Mouse (Mus musculus) R1 (cell line): ENCODE measurements around the gene Hoxc4.

Experiments used
- DNase-seq: peaks from one replicate; pipeline ENCODE4 v3.0.0-alpha.2; 2018; ENCODE audit warnings: low read depth, low spot score

Hoxc4 gene

DNA sequence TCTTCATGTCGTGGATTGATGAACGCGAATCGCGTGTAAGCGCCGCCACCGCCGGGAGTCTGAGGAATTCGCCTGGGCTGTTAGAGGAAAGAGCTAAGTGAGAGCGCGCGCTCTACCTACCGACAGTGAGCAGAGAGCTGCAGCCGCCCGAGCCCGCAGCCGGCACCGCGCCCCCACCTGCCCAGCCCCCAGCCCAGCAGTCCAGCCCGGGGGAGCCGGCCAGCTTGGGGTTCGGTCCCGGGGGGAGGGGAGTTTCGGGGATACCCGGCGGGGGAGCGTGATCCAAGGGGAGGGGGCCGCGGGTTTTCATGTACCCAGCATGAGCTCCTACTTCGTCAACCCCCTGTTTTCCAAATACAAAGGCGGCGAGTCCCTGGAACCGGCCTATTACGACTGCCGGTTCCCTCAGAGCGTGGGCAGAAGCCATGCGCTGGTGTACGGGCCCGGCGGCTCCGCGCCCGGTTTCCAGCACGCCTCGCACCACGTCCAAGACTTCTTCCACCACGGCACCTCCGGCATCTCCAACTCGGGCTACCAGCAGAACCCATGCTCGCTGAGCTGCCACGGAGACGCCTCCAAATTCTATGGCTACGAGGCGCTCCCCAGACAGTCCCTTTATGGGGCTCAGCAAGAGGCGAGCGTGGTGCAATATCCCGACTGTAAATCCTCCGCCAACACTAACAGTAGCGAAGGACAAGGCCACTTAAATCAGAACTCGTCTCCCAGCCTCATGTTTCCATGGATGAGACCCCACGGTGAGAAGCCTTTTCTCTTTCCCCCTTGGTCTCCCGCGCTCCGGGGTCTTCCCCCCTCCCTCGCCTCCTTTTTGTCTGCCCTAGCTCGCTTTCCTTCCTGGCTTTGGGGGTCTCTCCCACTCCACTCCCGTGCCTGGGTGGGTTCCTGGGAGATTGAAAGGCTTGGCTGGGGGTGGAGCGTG lies 28.0 kb upstream of the Hoxc4 start, which contains the start of gene Hoxc8:
Gene Hoxc8, plus strand, starts transcription at position 147 of the 937 bp plus-strand sequence.
- DNase-seq = no peak

DNA sequence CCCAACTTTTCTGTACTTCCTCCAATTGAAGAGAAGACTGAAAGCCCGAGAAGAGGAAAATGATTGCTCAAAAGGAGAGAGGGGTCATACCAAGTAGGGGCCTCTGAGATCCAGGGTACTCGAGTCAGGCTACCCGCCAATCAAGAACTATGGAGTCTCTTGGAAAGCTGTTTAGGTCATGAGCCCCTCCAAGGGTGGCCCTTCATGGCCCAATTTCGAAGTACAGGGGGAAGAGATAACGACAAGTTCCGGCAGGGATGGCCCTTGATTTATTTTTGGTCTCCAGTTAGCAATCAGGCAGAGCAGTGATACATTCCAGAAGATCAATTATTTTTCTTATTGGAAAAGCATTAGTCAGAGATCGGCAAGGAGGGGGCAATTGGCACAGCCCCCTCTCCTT lies 27.0 kb upstream of the Hoxc4 start:
- DNase-seq = no peak

DNA sequence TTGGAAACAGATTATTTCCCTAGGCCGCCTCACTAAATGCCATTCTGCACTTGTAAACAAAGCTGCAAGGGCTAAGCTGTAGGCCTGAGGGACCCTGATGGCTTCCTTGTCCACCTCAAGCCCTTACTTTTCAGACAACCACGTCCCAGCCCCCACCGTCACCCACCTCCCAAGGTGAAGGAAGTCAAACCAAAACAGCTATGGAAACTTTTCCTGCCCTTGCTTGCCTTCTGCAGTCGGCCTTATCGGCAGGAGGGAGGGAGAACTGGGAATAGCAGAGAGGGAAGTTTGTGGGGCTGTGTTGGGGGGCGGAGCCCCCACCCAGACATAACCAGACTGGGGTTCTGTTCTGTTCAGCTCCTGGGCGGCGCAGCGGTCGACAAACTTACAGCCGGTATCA lies 26.5 kb upstream of the Hoxc4 start:
- DNase-seq = no peak

DNA sequence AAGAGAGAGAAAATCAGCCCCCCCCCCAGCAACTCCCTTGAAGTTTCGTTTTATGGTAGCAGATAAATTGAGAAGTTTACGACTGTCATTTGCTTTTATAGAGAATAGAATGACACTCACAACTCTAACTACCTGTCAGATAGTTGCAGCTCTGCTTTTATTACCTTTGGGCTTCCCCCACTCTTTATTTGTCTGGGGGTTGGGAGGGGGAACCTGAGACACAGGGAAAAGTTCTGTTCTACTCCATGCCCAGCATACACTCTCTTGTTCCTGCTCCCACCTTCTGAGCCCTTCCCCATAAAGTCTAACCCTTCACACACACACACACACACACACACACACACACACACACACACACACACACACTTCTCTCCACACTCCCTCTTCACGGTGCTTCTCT lies 25.9 kb upstream of the Hoxc4 start:
- no peak for DNase-seq

DNA sequence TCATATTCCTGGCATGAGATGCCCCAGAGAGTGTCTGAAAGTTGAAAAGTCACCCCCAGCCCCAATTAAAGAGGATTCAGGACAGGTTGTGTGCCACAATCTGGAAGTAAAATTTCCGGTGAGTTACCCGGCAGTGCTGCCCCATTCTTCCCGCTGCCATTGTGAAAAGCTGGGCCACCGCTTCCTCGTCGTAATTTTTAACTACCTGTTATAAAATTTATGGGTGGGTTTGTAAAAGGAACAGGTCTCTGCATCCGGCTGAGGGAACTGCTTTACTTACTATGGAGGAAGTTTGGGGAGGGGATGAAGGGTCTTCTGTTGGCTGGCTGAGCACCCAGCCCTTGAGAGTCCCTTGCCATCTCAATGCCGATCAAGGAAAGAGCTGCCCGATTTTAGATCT lies 22.2 kb upstream of the Hoxc4 start:
- DNase-seq = no peak

DNA sequence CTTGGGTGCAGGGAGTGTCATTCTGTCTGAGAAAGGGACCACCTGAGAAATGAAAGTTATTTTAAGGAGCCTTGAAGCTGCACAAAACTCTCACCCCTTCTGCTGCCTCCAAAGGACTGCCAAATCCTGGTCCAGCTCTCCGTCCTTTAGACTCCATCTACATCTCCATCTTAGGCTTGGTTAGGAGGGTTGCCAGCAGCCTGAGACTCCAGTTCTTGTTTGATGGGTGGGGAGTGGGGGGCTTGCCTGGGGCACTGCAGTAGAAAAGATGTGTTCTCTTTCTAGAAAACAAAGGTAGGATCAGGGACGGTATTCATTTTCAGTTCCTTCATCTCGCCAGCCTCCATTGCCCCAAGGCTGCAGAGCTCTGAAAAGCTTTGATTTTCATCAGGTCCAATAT lies 21.3 kb upstream of the Hoxc4 start:
- no peak for DNase-seq

DNA sequence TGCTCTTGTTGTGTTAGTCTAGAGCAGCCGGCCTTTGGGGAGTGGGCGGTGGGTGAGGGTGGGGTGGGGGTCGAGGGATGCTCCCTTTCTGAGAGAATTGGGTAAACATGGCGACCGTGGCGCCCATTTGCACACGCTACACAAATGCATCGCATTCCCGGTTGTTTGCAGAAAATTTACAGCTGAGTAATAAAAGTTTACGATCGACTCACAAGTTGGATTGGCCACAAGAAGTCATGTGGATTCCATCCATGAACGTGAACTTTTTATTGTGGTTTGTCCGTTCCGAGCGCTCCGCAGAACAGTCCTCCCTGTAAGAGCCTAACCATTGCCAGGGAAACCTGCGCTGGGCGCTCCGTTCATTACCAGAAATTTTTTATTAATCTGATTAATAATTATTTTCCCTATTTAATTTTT lies 20.8 kb upstream of the Hoxc4 start, which contains the start of gene Hoxc6:
Gene Hoxc6, plus strand, starts transcription at position 319 of the 417 bp plus-strand sequence.
- DNase-seq = no peak

DNA sequence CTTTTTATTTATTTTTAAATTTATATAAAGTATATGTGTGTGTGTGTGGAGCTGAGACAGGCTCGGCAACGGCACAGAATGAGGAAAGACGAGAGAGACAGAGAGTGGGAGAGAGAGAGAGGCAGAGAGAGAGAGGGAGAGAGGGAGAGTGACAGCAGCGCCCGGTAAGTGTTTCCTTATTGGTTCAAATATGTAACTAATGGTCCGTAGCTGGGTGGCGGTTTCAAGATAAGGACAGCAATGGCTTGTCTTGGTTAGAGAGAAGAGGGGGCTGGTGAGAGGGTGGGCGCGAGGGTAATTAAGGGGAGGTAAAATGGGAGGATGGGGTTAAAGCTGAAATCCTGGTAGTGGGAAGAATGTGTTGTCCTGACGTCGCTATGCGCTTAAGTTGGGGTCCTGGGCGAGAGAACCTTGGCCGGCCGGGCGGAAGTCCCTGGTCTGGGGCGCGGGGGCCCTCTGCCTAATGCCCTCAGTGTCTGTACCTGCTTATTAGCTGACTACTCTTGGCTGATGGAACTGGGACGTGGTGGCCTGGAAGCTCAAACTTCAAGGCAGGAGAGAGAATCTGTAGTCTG lies 20.0 kb upstream of the Hoxc4 start:
- no peak for DNase-seq

DNA sequence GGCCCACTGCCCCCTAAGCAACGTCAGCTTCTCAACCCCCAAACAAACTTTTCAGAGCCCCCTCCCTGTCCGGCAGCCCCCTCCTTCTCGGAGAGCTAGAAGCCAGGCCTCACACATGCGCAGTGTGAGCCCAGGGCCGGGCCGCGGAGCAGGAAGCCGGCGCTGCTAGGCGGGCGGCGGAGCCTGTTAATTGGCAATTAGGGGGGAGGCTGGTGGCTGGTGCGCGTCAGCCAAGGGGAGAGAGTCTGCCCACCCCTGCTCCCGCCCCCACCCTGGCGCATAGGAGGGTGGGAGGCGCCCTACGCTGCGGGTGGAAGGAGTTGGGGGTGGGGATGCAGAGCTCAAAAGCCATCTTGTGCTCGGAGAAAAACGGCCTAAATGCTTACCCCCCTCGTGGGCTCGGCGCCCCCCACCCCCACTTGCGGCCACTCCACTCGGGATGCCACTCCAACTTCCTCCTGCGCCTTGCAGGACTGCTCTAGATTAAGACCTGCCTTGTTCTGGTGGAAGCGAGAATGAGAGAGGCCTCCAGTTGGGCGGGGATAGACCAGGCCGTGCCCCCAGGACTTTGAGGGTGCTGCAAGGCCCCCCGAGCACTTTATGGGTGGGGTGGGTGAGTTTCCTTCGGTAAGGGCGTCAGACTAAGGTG lies 19.4 kb upstream of the Hoxc4 start:
- DNase-seq = peak; percentile 79

DNA sequence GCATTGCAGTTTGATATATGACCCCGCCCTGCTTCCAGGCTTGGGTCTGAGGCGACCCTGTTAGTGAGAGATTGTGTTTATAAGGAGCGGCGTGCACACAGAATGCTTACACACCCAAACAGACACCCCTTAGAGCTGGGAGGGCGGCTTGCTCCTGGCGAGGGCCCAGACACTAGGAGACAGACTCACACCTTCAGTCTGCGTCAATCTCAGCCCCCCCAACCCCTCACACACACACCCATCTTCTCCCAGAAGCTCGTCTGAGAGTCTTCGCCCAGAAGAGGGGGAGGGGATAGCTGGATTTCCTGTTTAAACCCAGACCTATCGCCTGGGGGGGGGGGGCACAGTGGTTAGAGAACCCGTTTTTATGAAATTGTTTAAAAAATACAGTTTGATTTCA lies 18.8 kb upstream of the Hoxc4 start:
- no peak for DNase-seq

DNA sequence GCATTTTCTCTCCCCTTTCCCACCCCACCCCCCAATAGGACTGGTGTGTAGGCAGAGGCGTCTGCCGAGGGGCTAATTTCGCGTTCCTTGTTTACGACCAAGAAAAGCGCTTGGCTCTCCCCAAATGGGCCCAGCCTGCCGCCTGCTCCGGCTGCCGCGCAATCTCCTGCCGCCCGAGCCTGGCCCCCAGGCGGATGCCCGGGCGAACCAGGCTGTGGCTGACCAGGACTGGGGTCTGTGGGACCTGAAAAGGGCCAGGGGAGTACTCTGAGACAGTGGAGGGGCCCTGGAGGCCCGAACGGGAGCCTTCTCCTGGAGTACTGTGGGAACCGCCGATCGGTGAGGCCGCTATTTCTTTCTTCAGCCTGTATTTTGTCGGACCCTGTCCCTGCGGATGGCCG lies 18.2 kb upstream of the Hoxc4 start:
- no peak for DNase-seq

DNA sequence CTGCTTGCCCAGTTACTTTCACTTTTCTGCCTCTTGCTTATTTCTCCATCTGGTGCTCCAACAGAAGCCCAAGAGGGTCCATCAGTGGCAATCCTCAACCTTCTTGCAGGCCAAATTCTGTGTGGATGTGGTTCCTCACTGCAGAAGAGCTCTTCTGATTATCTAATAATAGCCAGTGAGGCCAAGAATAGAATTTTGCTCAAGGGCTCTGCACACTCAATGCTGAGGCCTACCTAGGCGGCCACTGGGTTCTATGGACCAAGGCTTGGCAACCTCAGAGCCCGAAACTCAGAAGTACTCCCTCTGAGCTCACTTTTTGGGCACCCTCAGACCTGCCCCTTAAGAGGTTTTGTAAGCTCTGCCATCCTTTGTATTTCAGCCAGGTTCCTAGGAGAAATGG lies 17.4 kb upstream of the Hoxc4 start:
- DNase-seq = no peak

DNA sequence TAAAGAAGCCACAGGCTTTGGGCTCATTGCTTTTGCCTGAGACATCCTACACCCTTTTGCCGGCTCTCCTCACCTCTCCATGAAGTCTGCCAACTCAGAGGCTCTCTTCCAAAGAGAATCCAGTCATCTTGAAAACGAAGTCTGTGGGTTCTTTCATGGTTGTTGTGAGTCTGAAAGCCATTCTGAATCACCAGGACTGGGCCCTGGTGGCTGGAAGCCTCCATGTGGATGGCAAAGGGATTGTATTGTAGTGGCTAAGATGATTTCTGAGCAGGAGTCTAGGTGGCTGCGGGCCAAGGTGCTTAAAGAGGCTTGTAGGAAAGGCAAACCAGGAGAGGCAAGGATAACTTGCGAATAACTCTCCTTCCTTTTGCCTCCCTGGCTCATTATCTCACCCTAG lies 16.6 kb upstream of the Hoxc4 start:
- DNase-seq = no peak

DNA sequence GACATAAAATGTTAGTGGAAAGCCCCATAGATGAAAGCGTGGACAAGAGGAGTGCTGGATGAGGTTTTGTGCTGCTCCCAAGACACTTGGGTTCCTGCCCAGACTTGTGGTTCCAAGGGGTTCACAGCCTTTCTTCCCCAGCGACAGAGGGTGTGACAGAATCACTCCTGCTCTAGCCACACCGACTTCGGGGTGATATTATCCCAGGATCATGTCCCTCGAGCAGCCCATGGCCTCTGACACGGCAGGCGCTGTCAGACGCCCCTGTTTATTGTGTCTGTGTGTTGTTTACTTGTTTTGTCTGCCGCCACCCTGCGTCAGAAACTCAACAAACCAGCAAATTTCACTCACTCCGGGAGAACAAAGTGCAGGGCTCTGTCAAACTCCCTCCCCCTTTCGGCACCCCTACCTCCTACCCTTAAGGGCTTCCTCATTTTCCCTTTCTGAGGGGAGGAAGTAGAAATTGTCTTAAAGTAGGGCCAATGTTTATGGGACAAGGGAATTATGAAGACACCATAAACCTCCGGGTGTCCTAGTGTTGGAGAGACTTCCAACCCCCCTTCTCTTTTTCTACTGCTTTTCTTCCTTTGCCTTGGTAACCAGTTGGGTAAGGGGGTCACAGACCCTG lies 15.8 kb upstream of the Hoxc4 start:
- no peak for DNase-seq

DNA sequence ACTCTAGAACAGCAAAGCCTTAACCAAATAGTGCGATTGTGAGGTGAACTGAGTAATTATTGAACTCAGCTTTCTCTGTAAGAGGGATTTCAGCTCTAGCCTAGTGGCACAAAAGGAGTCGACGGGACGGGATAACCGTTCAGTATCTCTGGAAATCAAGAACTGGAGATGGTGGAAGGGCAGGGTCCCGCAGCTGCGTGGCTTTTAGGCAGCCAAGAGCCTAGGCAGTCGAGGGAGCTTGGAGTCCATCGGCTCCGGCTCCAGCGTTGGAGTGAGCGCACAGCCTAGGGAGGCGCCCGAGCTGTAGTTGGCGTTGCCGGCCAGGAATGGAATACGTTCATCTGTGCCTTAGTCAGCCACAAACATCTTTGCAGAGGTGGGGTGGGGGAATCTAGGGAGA lies 13.4 kb upstream of the Hoxc4 start:
- no peak for DNase-seq

DNA sequence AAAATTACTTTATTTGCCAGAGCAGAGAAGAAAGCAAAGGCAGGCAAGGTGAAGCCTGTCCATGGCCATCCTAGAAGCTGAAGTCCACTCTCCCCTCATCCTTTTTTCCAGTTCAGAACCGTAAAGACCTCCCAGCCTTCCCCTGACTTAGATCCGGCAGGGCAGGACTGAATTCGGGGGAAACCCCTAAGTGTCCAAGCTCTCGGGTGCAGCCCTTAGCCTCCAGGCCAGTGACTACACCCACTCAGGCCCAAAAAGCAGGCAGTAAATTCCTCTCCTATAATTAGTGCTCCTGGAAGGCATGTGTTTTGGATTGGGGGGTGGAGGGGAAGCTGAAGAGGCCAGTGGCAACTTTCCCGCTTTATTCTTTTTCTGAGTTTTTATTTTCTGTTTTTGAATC lies 12.9 kb upstream of the Hoxc4 start:
- no peak for DNase-seq

DNA sequence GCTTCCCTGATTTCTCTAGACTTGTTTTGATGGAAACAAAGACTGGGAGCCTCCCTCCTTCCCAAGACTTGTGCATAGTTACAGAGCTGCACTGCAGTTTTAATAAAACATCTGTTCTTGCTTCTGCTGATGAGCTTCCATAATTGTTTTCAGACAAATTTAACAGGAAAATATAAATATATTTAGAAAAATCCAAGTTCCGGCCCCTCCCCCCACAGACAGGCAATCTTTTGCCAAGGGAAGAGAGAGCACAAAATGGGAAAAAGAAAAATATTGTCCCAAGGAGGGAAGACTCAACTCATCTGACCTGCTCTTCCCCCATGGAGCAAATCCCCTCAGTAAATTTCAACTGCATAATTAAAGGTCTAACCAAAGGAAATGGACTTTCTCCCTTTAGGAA lies 12.4 kb upstream of the Hoxc4 start:
- no peak for DNase-seq

DNA sequence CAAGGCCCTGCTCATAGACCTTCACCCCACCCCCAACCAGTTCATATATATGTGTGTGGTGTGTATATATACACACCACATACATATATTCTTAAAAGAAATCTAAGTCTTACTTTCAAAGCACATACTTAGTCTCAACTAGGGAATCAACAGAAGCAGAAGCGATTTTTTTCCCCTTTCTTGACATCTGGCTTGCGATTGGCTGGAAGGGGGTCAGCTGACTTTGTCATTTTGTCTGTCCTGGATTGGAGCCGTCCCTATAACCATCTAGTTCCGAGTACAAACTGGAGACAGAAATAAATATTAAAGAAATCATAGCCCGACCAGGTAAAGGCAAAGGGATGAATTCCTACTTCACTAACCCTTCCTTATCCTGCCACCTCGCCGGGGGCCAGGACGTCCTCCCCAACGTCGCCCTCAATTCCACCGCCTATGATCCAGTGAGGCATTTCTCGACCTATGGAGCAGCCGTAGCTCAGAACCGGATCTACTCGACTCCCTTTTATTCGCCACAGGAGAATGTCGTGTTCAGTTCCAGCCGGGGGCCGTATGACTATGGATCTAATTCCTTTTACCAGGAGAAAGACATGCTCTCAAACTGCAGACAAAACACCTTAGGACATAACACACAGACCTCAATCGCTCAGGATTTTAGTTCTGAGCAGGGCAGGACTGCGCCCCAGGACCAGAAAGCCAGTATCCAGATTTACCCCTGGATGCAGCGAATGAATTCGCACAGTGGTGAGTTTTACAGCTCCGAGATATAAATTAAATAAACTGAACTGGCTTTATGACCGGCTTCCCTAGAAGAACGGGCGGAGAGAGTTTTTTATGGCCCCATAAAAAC lies 9.2 kb upstream of the Hoxc4 start:
- DNase-seq = peak; percentile 54

DNA sequence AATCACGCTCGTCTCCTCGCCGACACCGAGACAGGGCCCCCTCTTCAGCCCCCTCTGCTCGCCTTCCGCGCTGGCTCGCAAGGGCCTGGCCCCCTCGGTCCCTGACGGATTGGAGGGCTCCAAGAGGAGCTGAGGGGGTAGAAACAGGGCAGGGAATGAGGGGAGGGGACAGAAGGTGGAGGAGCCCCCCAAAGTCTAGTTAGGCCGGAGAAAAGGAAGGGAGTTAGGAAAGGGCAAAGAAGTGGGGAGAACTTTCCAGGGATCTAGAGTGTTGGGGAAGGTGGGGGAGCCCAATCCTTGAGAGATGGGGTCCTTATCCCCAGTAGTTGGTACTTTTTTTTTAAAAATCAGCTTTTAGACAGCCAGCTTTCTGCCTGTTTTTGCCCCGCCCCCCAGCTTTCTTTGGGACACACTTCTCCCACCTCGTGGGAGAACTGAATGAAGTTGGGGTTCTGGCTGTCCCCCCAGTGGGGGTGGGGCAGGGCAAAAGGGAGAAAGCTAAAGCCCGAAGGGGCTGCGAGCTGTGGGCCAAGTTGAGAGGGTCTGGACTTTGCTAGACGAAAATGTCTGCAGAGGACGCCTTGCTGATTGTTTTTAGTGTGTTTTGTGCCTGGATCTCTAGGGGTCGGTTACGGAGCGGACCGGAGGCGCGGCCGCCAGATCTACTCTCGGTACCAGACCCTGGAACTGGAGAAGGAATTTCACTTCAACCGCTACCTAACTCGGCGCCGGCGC lies 8.5 kb upstream of the Hoxc4 start:
- no peak for DNase-seq

DNA sequence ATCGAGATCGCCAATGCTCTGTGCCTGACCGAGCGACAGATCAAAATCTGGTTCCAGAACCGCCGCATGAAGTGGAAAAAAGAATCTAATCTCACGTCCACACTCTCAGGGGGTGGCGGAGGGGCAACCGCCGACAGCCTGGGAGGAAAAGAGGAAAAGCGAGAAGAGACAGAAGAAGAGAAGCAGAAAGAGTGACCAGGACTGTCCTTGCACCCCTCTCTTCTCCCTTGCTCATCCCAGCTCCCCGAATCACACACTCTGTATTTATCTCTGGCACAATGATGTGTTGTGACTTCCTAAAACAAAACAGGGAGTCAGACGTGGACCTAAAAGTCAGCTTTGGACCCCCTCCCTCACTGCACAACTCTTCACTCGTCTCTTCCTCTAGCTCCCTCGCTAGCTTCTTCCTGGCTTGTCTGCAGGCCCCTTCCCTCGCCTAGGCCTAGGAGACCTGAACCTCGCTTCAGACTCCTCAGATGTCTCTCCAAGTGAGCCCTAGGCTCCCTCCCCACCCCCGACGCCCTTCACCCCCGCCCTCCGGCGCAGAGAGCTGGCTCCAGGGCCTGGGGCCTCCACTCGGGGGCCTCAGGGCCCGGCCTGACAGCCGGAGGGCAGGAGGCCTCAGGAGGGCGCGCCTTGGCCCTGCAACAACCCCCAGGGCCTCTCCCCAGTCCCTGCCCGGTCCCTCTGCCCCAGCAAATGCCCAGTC lies 7.7 kb upstream of the Hoxc4 start:
- peak; percentile 51 for DNase-seq
